Mouse (Mus musculus) bone marrow macrophage, adult 2 months (primary cell): ENCODE measurements around the gene Vps18. TPM values are rescaled to one million over a fixed set of nuclear protein-coding genes. Genes with fewer than 3 reads are reported as not detected.

Experiments used
- H3K27ac ChIP-seq: 2 replicates; pipeline ENCODE4 v1.5.1; 2012; ENCODE audit warnings: low read depth, low read length; ENCODE audit not compliant: insufficient read depth
- H3K4me1 ChIP-seq: 2 replicates; pipeline ENCODE4 v1.6.1; 2012; ENCODE audit warnings: low read length; ENCODE audit not compliant: control insufficient read depth, insufficient read depth
- H3K4me3 ChIP-seq: 2 replicates; pipeline ENCODE4 v1.5.1; 2012; ENCODE audit warnings: mild to moderate bottlenecking, low read length, moderate library complexity; ENCODE audit not compliant: insufficient read depth
- CTCF ChIP-seq: IDR thresholded peaks from 2 replicates; pipeline ENCODE4 v1.5.1; 2012; ENCODE audit warnings: low read depth, mild to moderate bottlenecking, low read length, moderate library complexity
- POLR2A ChIP-seq: IDR thresholded peaks from 2 replicates; pipeline ENCODE4 v1.6.1; 2012; ENCODE audit warnings: mild to moderate bottlenecking, low read depth, low read length, borderline replicate concordance
- polyA plus RNA-seq: library from polyadenylated mRNA; stranded (reverse); fragments of >200 nt; gene quantifications from 2 replicates; pipeline ENCODE4 v1.2.4, GENCODE M21; 2012; ENCODE audit not compliant: missing spikeins, insufficient read depth, insufficient read length

Vps18 gene
- polyA plus RNA-seq, 1 experiment: 34.1 TPM

DNA sequence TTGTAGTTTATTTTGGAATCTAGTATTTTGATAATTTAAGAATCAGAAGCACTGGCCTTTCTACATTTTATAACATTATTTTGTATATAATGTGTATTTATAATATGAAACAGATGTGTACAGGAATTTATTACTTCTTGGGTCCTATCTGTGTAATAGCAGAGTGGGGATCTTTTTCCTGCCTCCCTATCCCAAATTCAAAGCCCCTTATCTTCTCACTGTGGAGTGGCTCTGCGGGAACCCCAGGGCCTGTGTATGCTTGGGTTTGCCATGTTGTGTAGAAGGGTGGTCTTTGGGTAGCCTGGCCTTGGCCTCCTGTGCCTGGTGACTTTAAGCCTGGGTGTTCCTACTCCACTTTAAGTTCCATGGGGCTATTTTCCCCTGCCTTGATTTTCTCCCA lies 47.0 kb downstream of the Vps18 start:
- H3K4me1 ChIP-seq: peaks cover 24% of the 10 kb centered on the region
- no peak overlapping the region for H3K4me3 ChIP-seq
- TF ChIP-seq POLR2A (no peak), CTCF (no peak)
- peak overlapping the region; percentile 48; the same call in 1 of the 2 replicates for H3K27ac ChIP-seq

- peak overlapping the region; percentile 48 for H3K27ac ChIP-seq
- H3K4me3 ChIP-seq: peak overlapping the region; percentile 6; the same call in 1 of the 2 replicates
- peaks cover 24% of the 10 kb centered on the region for H3K4me1 ChIP-seq
- TF ChIP-seq CTCF (no peak), POLR2A (no peak)
Measured at GRCm38 (mm10) chr2:119336002-119336401, 47.5 kb downstream of the Vps18 start.

DNA sequence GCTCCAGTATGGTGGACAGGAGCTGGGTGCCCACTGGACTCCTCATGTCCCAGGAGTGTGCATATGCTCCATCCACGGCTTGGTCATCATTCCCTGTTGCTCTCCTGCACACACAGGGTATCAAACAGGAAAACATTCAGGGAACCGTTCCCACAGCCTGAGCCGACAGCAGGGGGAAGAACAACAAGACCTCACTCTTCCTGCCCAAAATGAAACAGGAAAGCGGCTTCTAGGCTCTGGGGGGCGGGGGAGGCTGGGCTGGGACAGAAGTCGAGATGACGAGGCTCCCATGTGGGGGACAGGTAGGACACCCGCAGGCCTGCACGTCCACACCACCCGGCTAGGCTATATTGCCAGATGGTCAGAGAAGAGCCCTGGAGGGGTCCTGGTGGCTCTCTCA lies 47.9 kb downstream of the Vps18 start:
- Histone ChIP-seq H3K27ac (peak overlapping the region; percentile 48), H3K4me1 (peaks cover 24% of the 10 kb centered on the region), H3K4me3 (no peak overlapping the region)
- TF ChIP-seq POLR2A (no peak), CTCF (no peak)

- Histone ChIP-seq H3K4me1 (peaks cover 24% of the 10 kb centered on the region), H3K27ac (no peak overlapping the region; the same call in 1 of the 2 replicates), H3K4me3 (peak overlapping the region; percentile 40)
- TF ChIP-seq POLR2A: no peak
- peak; percentile 74 for TF ChIP-seq CTCF
Measured at GRCm38 (mm10) chr2:119337425-119338265, 49.1 kb downstream of the Vps18 start.

DNA sequence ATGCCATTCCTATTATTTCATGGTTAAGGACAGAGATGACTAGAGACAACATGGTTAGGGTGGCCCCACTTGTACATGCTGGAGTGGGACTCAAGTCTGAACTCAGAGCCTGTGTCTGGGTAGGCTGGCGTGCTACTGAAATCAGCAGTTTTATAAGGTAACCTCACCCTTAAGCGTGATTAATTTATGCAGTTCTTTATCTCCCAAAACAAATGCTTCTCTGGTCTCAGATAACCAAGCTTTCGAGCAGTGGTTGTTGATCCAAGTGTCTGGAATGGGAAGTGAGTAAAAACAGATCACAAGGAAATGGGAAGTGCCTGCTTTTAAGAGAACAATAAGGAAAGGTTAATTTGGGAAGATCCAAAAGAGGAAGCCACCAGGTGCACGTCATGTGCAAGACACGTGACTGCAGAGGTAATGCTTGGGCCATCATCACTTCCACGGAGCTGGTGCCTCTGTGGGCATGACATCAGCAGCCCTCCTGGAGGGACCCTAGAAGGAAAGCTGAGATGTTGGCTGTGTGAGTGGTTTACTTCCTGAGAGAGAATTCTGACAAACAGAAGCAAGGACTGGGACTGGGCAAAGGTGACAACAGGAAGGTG lies 56.1 kb downstream of the Vps18 start:
- Histone ChIP-seq H3K27ac (no peak overlapping the region), H3K4me1 (peaks cover 6% of the 10 kb centered on the region), H3K4me3 (no peak overlapping the region)
- TF ChIP-seq CTCF (no peak), POLR2A (no peak)

Other genes with a start within 250 kb of the Vps18 start
- gene Knl1, start 241.6 kb upstream of the Vps18 start, polyA plus RNA-seq: 11.8 and 17.6 TPM in 2 replicates
- gene Rad51, start 175.9 kb upstream of the Vps18 start, polyA plus RNA-seq: 14.2 and 15.2 TPM in 2 replicates
- 15.8 and 17.6 TPM in 2 replicates for gene Rmdn3, start 131.7 kb upstream of the Vps18 start, polyA plus RNA-seq
- not detected in 2 replicates for gene Gchfr, start 121.0 kb upstream of the Vps18 start, polyA plus RNA-seq
- gene Gm14137, start 114.2 kb upstream of the Vps18 start, polyA plus RNA-seq: not detected in 2 replicates
- 41.2 and 50.7 TPM in 2 replicates for gene Zfyve19, start 80.1 kb upstream of the Vps18 start, polyA plus RNA-seq
- gene Dnajc17, start 79.9 kb upstream of the Vps18 start, polyA plus RNA-seq: 13.5 and 18.6 TPM in 2 replicates
- not detected in 2 replicates for gene Ppp1r14d, start 58.8 kb upstream of the Vps18 start, polyA plus RNA-seq
- gene Spint1, start 51.4 kb upstream of the Vps18 start, polyA plus RNA-seq: 3.7 and 4.3 TPM in 2 replicates
- 2.2 and 2.7 TPM in 2 replicates for gene Rhov, start 17.5 kb upstream of the Vps18 start, polyA plus RNA-seq
- gene Dll4, start 37.0 kb downstream of the Vps18 start, polyA plus RNA-seq: not detected in 2 replicates
- gene Chac1, start 62.5 kb downstream of the Vps18 start, polyA plus RNA-seq: 0.44 TPM in 1 of 2 replicates, not detected in the other
- gene Ino80, start 188.9 kb downstream of the Vps18 start, polyA plus RNA-seq: 11.5 and 12.9 TPM in 2 replicates